Mouse (Mus musculus): ENCODE measurements around the gene Nol4l. TPM values are rescaled to one million over a fixed set of nuclear protein-coding genes. Genes with fewer than 3 reads are reported as not detected.
A peak's percentile ranks its signal among the peaks of the same experiment; 100 is the strongest.

Nol4l gene
- total RNA-seq, 2 experiments from 2014 or later, result 1.4 to 1.6 TPM

DNA sequence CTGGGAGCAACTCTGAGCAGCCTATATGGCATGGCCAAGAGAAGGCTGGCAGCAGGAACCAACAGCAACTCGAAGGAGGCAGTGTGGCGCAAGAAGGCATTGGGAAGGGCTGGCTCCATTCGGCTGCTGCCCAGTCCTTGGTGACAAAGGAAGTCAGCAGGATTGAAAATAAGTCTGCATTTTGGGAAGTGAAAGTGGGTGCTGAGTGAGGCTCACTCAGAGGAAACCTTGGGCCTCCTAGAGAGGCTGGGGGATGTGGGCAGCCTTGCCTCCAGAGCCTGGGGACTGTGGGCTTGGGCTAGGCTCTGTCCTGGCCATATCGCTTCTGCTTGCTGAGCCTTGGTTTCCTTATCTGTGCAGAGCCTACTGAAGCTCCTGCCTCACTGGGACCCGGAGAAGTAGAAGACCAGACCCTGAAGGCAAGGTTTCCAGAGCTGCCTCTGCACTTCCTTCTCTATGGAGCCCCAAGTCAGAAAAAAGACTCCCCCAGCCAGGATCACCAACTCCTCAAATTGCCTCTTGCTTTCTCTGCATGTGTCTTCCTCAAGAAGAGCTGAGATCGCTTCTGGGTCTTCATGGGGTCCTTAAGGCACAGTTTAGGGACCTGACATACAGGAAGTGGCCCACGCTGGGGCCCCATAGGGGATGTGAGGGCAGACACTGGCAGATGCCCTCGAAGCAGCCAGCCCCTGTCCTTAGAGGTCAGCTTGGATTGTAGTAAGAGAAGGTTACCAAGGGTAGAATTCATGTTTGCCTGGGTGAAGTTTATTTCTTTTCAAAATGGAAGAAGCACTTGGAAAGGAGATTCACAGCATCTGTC lies 14.3 kb upstream of the Nol4l start:
- peak; percentile 20 for DNase-seq

- no peak for DNase-seq
These were observed 13.3 kb upstream of the Nol4l start for GRCm38 (mm10) chr2:153542936-153543668.

GRCm38 (mm10) chr2:153538898-153539297 lies 9.1 kb upstream of the Nol4l start:
- no peak for DNase-seq

- no peak for DNase-seq
These were observed 4.2 kb upstream of the Nol4l start for GRCm38 (mm10) chr2:153533981-153534380.

- no peak for DNase-seq
These were observed 1.2 kb upstream of the Nol4l start for GRCm38 (mm10) chr2:153530948-153531347.

- peak; percentile 51 for DNase-seq
These were observed 398 bp downstream of the Nol4l start for GRCm38 (mm10) chr2:153529365-153529781.

GRCm38 (mm10) chr2:153528571-153529364 lies 1.0 kb downstream of the Nol4l start:
- DNase-seq, result peak; percentile 18

DNA sequence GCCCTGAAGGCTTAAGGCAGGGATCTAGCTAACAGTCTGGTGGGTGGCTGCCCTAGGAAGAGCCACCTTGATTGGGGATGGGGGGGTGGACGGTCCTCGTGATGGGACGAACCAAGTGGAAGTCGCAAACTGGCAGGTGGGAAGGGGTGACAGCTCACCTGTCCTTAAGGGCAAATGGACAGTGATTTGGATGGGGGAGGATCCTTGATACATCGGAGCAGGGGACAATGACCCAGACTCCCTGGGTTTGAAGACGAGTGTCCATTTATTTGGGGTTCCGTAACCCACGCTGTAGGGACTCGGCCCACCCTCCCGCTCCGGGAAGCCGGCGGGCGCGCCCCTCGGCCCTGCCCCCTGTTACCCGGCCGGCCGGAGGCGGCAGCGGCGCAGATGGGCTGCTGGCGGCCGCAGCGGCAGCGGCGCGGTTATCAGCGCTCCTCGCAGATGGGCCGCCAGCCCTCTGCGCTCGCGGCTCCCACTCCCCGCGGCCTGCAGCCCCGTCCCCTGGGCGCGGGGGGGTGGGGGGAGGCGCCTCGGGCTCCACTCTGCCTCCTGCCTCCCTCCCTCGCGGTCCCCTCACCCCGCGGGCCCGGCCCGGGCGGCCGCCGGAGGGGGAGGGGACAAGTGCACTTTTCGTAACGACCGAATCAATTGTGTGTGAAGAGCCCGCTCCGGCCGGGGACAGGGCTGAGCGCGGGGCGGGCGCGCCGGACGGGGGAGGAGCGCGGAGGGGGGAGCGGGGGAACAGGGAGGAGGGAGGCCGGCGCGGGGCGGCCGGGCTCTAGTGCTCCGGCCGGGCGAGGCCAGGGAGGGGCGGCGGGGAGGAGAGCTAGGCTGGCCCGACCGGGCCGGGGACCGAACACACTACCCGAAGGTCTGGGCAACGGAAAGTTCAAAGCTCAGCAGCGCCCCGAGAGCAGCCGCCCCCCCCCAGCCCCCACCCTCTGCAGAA lies 1.9 kb downstream of the Nol4l start:
- DNase-seq, result peak; percentile 34

DNA sequence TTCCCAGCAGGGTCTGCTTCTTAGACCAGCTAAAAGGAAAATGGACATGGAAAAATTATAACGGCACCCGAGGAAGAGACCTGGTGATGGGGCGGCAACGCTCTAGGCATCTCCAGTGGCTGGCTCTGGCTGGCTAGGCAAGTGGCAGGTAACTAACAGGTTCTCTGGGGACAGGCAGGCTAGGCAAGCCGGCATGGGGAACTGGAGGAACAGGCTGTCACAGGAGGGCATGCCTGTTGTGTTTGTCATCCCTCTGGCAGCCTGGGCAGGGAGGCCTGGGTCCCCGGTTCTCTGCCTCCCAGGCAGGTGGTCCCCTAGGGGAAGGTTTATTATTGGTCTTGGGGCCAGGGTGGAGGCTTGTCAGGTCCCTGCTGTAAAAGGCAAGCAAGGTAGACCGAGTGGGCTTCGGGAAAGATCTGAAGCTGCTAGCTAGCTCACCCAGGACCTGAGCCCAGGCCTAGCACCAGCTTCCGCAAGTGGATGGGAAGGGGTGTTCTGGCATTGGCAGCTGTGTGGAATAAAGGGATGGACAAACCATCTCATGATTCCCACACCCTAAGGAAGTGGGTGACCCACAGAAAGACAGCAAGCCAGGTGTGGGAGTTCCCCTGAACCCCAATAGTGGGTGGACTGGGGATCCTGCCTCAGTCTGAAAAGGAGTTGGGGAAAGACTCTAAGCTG lies 2.8 kb downstream of the Nol4l start:
- DNase-seq, result no peak

DNA sequence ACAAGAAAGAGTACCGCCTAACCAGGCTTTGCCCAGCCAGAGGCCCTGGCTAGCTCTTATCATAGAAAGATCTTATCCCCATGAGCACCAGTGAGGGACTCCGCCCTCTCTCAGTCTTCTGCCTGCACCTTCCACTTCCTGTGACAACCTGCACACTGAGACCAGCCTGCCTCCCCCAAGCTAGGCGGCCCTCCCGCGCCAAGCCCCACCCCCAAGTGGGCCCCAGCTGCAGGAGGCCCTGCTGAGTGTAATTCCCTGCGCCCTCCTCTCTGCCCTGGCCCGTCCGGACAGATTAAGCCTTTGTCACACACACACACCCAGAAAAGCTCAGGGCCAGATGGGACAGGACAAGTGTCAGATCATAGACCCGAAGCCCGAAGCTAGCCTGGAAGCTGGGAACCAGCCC lies 3.9 kb downstream of the Nol4l start:
- no peak for DNase-seq

DNA sequence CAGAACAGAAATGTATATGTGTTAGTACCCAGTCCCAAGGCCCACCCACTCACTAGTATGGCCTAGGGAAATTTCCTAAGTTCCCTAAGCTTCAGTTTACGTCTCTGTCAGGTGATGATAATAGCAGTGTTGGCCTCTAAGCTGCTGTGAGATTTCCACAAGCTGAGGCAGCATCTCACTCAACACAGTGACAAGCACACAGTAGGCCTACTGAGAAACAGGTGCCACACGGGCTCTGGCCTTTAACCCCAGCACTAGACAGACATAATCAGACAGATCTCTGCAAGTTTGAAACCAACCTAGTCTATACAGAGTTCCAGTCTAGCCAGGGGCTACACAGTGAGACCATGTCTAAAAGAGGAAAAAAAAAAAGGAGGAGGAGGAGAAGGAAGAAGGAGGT lies 5.0 kb downstream of the Nol4l start:
- DNase-seq, result no peak

DNA sequence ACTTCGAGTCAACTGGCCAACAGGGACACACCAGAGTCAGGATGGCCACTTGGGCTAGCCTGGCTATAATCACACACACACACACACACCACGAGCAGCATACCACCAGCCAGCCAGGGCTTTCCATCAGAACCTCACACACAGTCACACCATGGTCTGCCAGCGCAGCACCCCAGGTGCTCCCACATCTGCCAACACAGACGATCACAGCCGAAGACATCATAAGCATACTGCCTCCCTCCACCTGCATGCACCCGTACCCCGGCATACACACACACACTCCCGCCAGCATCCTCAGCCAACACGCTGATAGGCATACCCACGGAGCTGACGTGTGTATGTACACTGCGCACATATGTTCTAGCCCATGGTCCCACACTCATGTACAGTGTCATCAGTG lies 6.1 kb downstream of the Nol4l start:
- DNase-seq, result no peak

DNA sequence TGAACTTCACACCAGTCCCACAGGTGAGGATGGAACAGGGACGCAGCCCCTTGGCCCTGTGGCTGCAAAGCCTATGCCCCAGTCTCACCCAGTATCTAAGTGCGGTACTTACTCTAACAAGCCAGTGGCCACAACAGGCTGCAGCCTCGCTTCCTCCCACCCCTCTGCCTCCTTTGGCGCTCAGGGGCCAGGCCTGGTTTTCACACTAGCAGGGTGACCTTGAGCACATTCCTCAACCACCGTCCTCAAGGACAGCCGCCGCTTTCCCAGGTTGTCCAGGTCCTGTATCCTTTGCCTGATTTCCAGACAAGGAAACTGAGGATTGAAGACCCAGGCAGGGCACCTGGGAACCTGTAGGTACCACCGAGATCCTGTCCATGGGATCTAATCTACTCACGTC lies 6.6 kb downstream of the Nol4l start:
- no peak for DNase-seq

DNA sequence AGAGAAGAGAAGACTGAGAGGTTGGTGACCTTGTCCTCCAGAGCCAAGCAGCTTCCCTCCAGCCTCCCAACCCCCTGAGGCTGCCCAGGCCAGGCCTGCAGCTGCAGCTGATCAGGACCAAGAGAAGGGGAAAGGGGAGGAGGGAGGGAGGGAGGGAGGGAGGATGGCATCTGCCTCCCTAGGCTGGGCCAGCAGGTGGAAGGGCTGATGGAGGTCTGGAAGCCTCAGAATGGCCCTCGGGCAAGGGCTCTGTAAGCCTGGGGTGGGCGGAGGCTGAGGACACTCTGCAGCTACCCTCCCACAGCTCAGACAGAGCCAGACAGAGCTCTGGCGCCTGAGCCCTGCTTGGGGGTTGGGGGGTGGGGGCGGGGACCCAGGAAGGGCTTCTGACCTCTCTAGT lies 7.5 kb downstream of the Nol4l start:
- no peak for DNase-seq

DNA sequence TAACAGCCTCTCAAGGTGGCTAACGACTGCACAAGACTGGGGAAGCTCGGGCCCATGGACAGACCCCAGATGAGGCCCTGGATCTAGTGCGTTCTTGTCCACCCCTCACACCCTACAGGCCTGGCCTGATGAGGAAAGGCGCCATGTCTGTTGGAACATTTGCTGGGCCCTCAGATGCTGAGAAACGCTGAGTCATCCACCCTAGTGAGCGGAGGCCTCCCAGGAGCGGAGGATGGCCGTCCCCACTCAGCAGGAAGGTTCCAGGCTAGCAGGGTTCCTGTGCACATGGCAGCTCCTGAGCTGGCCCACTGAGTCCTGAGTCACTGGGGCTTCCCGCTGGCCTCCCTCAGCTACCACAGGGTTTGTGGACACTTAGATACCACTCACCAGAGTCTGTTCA lies 9.7 kb downstream of the Nol4l start:
- DNase-seq, result no peak

- no peak for DNase-seq
These were observed 12.8 kb downstream of the Nol4l start for GRCm38 (mm10) chr2:153516961-153517360.

DNA sequence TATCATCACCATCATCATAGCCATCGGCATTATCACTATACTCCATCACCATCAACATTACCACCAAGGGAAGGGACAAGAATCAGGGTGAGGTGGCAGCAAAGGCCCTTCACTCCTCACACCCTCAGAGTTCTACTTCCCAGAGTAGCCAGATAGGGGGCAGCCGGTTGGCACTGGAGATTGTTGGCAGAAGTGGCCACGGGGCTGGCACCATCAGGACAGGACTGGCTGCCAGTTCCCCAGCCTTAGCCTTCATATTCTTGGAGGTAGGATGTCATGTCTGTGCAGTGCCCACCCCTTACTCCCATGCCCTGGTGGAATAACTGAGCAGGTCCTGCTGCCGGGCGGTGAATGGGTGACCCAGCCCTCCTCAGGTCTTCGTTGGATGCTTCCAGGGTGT lies 14.2 kb downstream of the Nol4l start:
- DNase-seq, result no peak

- no peak for DNase-seq
These were observed 15.0 kb downstream of the Nol4l start for GRCm38 (mm10) chr2:153514497-153515380.

- DNase-seq, result no peak
These were observed 15.8 kb downstream of the Nol4l start for GRCm38 (mm10) chr2:153513983-153514382.
